11 mouse cellular contexts compared by ENCODE assay signal in genomic region chr4:31762199-31762598, GRCm38 (mm10).
"Had no signal": no experiment of that assay in that cellular context is flagged by ENCODE, and none has a peak within 500 bp of the region (broad histone marks: within the 10 kb centered on the region; RNA-seq: fewer than 3 reads in every experiment).

No protein-coding gene starts in this region.

- H3K36me3 ChIP-seq: liver, embryonic 12.5 days; midbrain, embryonic 10.5 days; neural tube, embryonic 15.5 days had no signal

- H3K27ac ChIP-seq: liver, embryonic 12.5 days; midbrain, embryonic 10.5 days; neural tube, embryonic 15.5 days had no signal

- DNase-seq: kidney, postnatal 25 days; layer of hippocampus, adult 9-11 months; layer of hippocampus, postnatal 36 days; midbrain, embryonic 14.5 days; right cerebral cortex, adult 18-20 months; right cerebral cortex, postnatal 25 days; thymus, postnatal 4 days had no signal

- H3K9me3 ChIP-seq: liver, embryonic 12.5 days; midbrain, embryonic 10.5 days; neural tube, embryonic 15.5 days had no signal

- H3K4me3 ChIP-seq: liver, embryonic 12.5 days; midbrain, embryonic 10.5 days; myocyte; neural tube, embryonic 15.5 days had no signal

- H3K4me2 ChIP-seq: liver, embryonic 12.5 days; neural tube, embryonic 15.5 days had no signal

- H3K27me3 ChIP-seq: liver, embryonic 12.5 days; neural tube, embryonic 15.5 days had no signal

- H3K9ac ChIP-seq: liver, embryonic 12.5 days; neural tube, embryonic 15.5 days had no signal

- H3K4me1 ChIP-seq: liver, embryonic 12.5 days; neural tube, embryonic 15.5 days had no signal

- ATAC-seq: liver, embryonic 12.5 days had no signal
